Mouse (Mus musculus): Measurements from ENCODE around the gene Ntm. TPM values are rescaled to one million over a fixed set of nuclear protein-coding genes. Genes with fewer than 3 reads are reported as not detected.

The Ntm gene
- polyA plus RNA-seq, 2 experiments: 23.9 to 32.4 TPM

DNA sequence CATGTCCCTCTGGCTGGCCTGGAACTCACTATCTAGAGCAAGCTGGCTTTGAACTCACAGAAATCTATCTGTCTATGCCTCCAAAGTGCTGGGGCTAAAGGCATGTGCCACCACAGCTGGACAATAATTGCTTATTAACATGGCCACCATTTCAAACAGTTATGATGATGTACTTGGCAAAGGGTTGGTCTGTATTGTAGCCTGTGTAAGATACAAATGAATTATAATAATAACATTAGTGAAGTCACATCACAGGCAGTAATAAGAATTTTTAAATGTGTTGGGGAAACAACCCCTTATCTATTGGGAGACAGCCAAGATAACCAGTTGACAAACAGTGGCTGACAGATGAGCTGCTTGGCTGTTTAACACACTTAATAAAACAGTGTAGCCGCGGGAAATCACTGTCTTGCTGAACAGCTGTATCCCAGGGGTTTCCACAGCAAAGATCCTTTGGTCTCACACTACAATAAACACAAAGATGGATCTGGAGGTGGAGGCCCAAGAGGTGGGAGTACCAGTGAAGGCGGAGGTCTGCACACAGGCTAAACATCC, 302.8 kb downstream of the Ntm start:
- TF ChIP-seq POLR2A (IDR thresholded peaks at IDR 0.05; ENCODE audit: borderline replicate concordance, extremely low read depth, insufficient read depth, insufficient read length): no peak
- Histone ChIP-seq H3K4me1 (ENCODE audit: control insufficient read depth, insufficient read depth, low read length) (no peaks in the 10 kb centered on the region), H3K9me3 (ENCODE audit: control insufficient read depth, low read length) (no peaks in the 10 kb centered on the region), H3K4me2 (replicated peaks; ENCODE audit: low read depth, low read length, severe bottlenecking) (no peak overlapping the region), H3K9ac (ENCODE audit: low read depth, low read length, severe bottlenecking) (no peak overlapping the region), H3K36me3 (ENCODE audit: control insufficient read depth, insufficient read depth, low read length) (no peaks in the 10 kb centered on the region), H3K4me3 (replicated peaks; ENCODE audit: low read length) (no peak overlapping the region), H3K27me3 (ENCODE audit: control insufficient read depth, insufficient read depth, low read length) (no peaks in the 10 kb centered on the region), H3K27ac (replicated peaks; ENCODE audit: low read depth, low read length) (no peak overlapping the region)
- DNase-seq (ENCODE audit: low spot score) (no peak), ATAC-seq (ENCODE audit: low FRiP score, low read depth) (no peak)
- 29% methylated on average over 3 of the region's 3 CpGs for WGBS

DNA sequence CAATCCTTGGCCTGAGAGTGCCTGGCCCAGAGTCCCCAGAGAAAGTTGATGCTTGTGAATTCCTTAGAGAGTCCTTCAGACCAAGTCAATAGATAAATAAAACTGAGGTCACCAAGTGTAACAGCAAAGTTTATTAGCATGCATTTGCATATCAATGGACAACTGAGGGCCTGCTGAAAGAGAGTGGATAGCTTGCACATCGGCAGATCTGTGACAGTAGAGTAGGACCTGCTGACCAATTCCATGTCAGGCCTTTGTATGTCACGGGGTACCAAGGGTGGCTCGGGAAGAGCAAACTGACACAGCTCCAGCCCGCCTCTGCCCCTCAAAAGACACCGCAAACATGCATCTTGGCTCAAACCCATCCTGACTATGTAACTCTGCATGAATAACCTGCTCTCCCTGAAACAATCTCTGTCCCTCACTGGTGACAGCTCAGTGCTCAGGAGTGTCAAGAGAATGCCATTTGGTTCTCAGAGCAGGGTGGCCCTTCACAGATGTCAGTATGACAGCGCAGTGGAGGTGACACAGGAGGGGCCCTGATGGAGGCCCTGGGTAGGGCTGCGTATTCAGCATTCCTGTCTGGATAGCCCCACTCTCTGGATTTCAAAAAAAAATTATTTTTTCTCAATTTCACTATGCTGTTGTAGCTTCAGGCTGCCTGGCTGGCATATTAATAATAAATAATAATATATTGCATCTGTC, 305.0 kb downstream of the Ntm start:
- ATAC-seq (ENCODE audit: low FRiP score, low read depth): no peak
- no peak overlapping the region for H3K4me2 ChIP-seq (replicated peaks; ENCODE audit: low read depth, low read length, severe bottlenecking)
- 73% methylated on average over 7 of the region's 7 CpGs for WGBS
- no peak overlapping the region for H3K4me3 ChIP-seq (replicated peaks; ENCODE audit: low read length)
- H3K27ac ChIP-seq (replicated peaks; ENCODE audit: low read depth, low read length): no peak overlapping the region
- no peaks in the 10 kb centered on the region for H3K9me3 ChIP-seq (ENCODE audit: control insufficient read depth, low read length)
- no peak overlapping the region for H3K9ac ChIP-seq (ENCODE audit: low read depth, low read length, severe bottlenecking)
- no peak for DNase-seq (ENCODE audit: low spot score)
- TF ChIP-seq POLR2A (IDR thresholded peaks at IDR 0.05; ENCODE audit: borderline replicate concordance, extremely low read depth, insufficient read depth, insufficient read length): no peak
- no peaks in the 10 kb centered on the region; the same call in none of the 2 replicates for H3K27me3 ChIP-seq (ENCODE audit: control insufficient read depth, insufficient read depth, low read length)
- H3K36me3 ChIP-seq (ENCODE audit: control insufficient read depth, insufficient read depth, low read length): no peaks in the 10 kb centered on the region
- H3K4me1 ChIP-seq (ENCODE audit: control insufficient read depth, insufficient read depth, low read length): no peaks in the 10 kb centered on the region

DNA sequence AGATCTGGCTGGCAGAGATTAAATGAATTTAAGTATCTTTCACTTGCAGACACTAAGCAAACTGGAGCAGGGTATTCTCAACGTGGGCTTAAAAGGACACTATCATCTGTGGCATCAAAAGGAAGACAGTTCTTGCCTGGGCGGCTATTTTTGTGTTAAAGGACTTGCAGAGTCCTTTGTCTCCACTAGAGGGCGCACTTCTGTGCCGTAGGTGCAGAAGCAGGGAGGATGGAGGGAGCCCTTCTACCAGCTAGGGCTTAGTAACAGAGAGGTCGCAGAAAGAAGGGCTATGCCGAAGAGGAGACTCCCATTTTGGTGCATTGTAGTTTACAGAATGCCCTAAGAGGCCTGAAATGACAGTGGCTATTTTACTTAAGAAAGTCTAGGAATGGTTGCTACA, 308.1 kb downstream of the Ntm start:
- H3K9me3 ChIP-seq (ENCODE audit: control insufficient read depth, low read length): no peaks in the 10 kb centered on the region
- H3K36me3 ChIP-seq (ENCODE audit: control insufficient read depth, insufficient read depth, low read length): no peaks in the 10 kb centered on the region
- no peak overlapping the region for H3K4me2 ChIP-seq (replicated peaks; ENCODE audit: low read depth, low read length, severe bottlenecking)
- H3K4me1 ChIP-seq (ENCODE audit: control insufficient read depth, insufficient read depth, low read length): no peaks in the 10 kb centered on the region
- no peak overlapping the region for H3K9ac ChIP-seq (ENCODE audit: low read depth, low read length, severe bottlenecking)
- no peak overlapping the region for H3K4me3 ChIP-seq (replicated peaks; ENCODE audit: low read length)
- no peak for TF ChIP-seq POLR2A (IDR thresholded peaks at IDR 0.05; ENCODE audit: borderline replicate concordance, extremely low read depth, insufficient read depth, insufficient read length)
- no peak for ATAC-seq (ENCODE audit: low FRiP score, low read depth)
- WGBS: 16% methylated on average over 6 of the region's 6 CpGs
- H3K27ac ChIP-seq (replicated peaks; ENCODE audit: low read depth, low read length): no peak overlapping the region
- no peak for DNase-seq (ENCODE audit: low spot score)
- H3K27me3 ChIP-seq (ENCODE audit: control insufficient read depth, insufficient read depth, low read length): no peaks in the 10 kb centered on the region; the same call in none of the 2 replicates

GRCm38 (mm10) chr9:29653678-29654235, 309.2 kb downstream of the Ntm start:
- ATAC-seq (ENCODE audit: low FRiP score, low read depth): no peak
- no peak for DNase-seq (ENCODE audit: low spot score)
- no peaks in the 10 kb centered on the region for H3K36me3 ChIP-seq (ENCODE audit: control insufficient read depth, insufficient read depth, low read length)
- H3K27me3 ChIP-seq (ENCODE audit: control insufficient read depth, insufficient read depth, low read length): no peaks in the 10 kb centered on the region; the same call in none of the 2 replicates
- 48% methylated on average over 14 of the region's 14 CpGs for WGBS
- no peak for TF ChIP-seq POLR2A (IDR thresholded peaks at IDR 0.05; ENCODE audit: borderline replicate concordance, extremely low read depth, insufficient read depth, insufficient read length)
- no peak overlapping the region for H3K4me2 ChIP-seq (replicated peaks; ENCODE audit: low read depth, low read length, severe bottlenecking)
- H3K9me3 ChIP-seq (ENCODE audit: control insufficient read depth, low read length): no peaks in the 10 kb centered on the region
- H3K4me1 ChIP-seq (ENCODE audit: control insufficient read depth, insufficient read depth, low read length): no peaks in the 10 kb centered on the region
- H3K9ac ChIP-seq (ENCODE audit: low read depth, low read length, severe bottlenecking): no peak overlapping the region
- no peak overlapping the region for H3K27ac ChIP-seq (replicated peaks; ENCODE audit: low read depth, low read length)
- H3K4me3 ChIP-seq (replicated peaks; ENCODE audit: low read length): no peak overlapping the region

GRCm38 (mm10) chr9:29652854-29653253, 310.1 kb downstream of the Ntm start:
- H3K27me3 ChIP-seq (ENCODE audit: control insufficient read depth, insufficient read depth, low read length): no peaks in the 10 kb centered on the region; the same call in none of the 2 replicates
- no peaks in the 10 kb centered on the region for H3K36me3 ChIP-seq (ENCODE audit: control insufficient read depth, insufficient read depth, low read length)
- no peak overlapping the region for H3K27ac ChIP-seq (replicated peaks; ENCODE audit: low read depth, low read length)
- no peaks in the 10 kb centered on the region for H3K4me1 ChIP-seq (ENCODE audit: control insufficient read depth, insufficient read depth, low read length)
- no peak for DNase-seq (ENCODE audit: low spot score)
- ATAC-seq (ENCODE audit: low FRiP score, low read depth): no peak
- TF ChIP-seq POLR2A (IDR thresholded peaks at IDR 0.05; ENCODE audit: borderline replicate concordance, extremely low read depth, insufficient read depth, insufficient read length): no peak
- H3K9me3 ChIP-seq (ENCODE audit: control insufficient read depth, low read length): no peaks in the 10 kb centered on the region
- H3K4me3 ChIP-seq (replicated peaks; ENCODE audit: low read length): no peak overlapping the region
- 54% methylated on average over 7 of the region's 7 CpGs for WGBS
- no peak overlapping the region for H3K4me2 ChIP-seq (replicated peaks; ENCODE audit: low read depth, low read length, severe bottlenecking)
- no peak overlapping the region for H3K9ac ChIP-seq (ENCODE audit: low read depth, low read length, severe bottlenecking)
